In genomic region chr16:10448931-10449330, GRCm38 (mm10) we compare ENCODE assay signal across 20 mouse cellular contexts. TPM values are rescaled to one million over a fixed set of nuclear protein-coding genes. Genes with fewer than 3 reads are reported as not detected.
DNase-seq lines count a peak whose midpoint lies in the region; ATAC-seq and TF ChIP-seq lines count a peak whose summit lies in the region.
"Had no signal": no experiment of that assay in that cellular context is flagged by ENCODE, and none has a peak within 500 bp of the region (broad histone marks: within the 10 kb centered on the region; RNA-seq: fewer than 3 reads in every experiment).

No protein-coding gene starts in this region.

- H3K27ac ChIP-seq in layer of hippocampus, adult 2 months: peak overlapping the region; percentile 39; the same call in 1 of the 2 replicates
- no peak overlapping the region for H3K27ac ChIP-seq in heart, embryonic 11.5 days (ENCODE audit: low read depth, low read length)
- H3K27ac ChIP-seq: hindbrain, embryonic 10.5 days; limb, embryonic 15.5 days; midbrain, embryonic 13.5 days; neural tube, embryonic 13.5 days had no signal

- no peaks in the 10 kb centered on the region for H3K27me3 ChIP-seq in heart, embryonic 11.5 days (ENCODE audit: control insufficient read depth, insufficient read depth, low read length)
- H3K27me3 ChIP-seq: limb, embryonic 15.5 days; midbrain, embryonic 13.5 days; neural tube, embryonic 13.5 days had no signal

- TF ChIP-seq CTCF in layer of hippocampus, adult 2 months (conservative IDR thresholded peaks at IDR 0.05): no peak

- 0 out of 2 replicates have a peak, but pooled peaks cover 5% of the 10 kb centered on the region for H3K4me1 ChIP-seq in heart, embryonic 11.5 days (ENCODE audit: control insufficient read depth, insufficient read depth, low read length)

- no peak overlapping the region for H3K4me3 ChIP-seq in layer of hippocampus, adult 2 months
- no peak overlapping the region for H3K4me3 ChIP-seq in heart, embryonic 11.5 days (ENCODE audit: low read depth, low read length)
- H3K4me3 ChIP-seq: hindbrain, embryonic 10.5 days; limb, embryonic 15.5 days; midbrain, embryonic 13.5 days; neural tube, embryonic 13.5 days had no signal

- no peak for ATAC-seq in heart, embryonic 11.5 days (replicated peaks; ENCODE audit: insufficient number of reproducible peaks, low FRiP score, low TSS enrichment)
- ATAC-seq: activated CD4-positive, CD25-positive, alpha-beta regulatory T cell, adult 4 months; forebrain, embryonic 14.5 days; midbrain, embryonic 13.5 days had no signal

- 89% methylated on average over 9 of the region's 9 CpGs for WGBS in heart, embryonic 11.5 days (ENCODE audit: insufficient replicate concordance)

- no peaks in the 10 kb centered on the region for H3K9me3 ChIP-seq in heart, embryonic 11.5 days (replicated peaks; ENCODE audit: control insufficient read depth, low read length)
- H3K9me3 ChIP-seq: G1E; hindbrain, embryonic 10.5 days; limb, embryonic 15.5 days; midbrain, embryonic 13.5 days; neural tube, embryonic 13.5 days had no signal

- no peak overlapping the region for H3K9ac ChIP-seq in heart, embryonic 11.5 days (ENCODE audit: low read depth, low read length)
- H3K9ac ChIP-seq: limb, embryonic 15.5 days; midbrain, embryonic 13.5 days; neural tube, embryonic 13.5 days had no signal

- no peaks in the 10 kb centered on the region for H3K36me3 ChIP-seq in heart, embryonic 11.5 days (ENCODE audit: control insufficient read depth, insufficient read depth, low read length)
- H3K36me3 ChIP-seq: G1E; hindbrain, embryonic 10.5 days; limb, embryonic 15.5 days; midbrain, embryonic 13.5 days; neural tube, embryonic 13.5 days had no signal

- no peak for DNase-seq in layer of hippocampus, adult 2 months (ENCODE audit: low spot score in 2 of 2)
- no peak for DNase-seq in layer of hippocampus, adult 8-10 months (ENCODE audit: low spot score in 2 of 2)
- peak; percentile 81 for DNase-seq in kidney, adult 9 months
- DNase-seq in kidney, postnatal 36 days: peak; percentile 63 to 66
- DNase-seq in yolk sac, embryonic 10.5 days (ENCODE audit: low spot score): peak; percentile 69
- no peak for DNase-seq in adrenal gland, postnatal 4 days (ENCODE audit: low spot score in 2 of 2)
- DNase-seq: adrenal gland, postnatal 25 days; cerebellum, adult 8-10 months; gastrocnemius, postnatal 25 days; lung, postnatal 10 days; thymus, postnatal 14 days had no signal

- H3K4me2 ChIP-seq in heart, embryonic 11.5 days: no peak overlapping the region
- H3K4me2 ChIP-seq: limb, embryonic 15.5 days; midbrain, embryonic 13.5 days; neural tube, embryonic 13.5 days had no signal

RNA-seq across cellular contexts. Expression of gene Tvp23a, which starts 1.8 kb away (rescaled TPM):
- 10 to 100 TPM; 26.2 to 27.2 TPM for total RNA-seq in layer of hippocampus, adult 2 months (2021)
- 10 to 100 TPM; 24.5 to 28.4 (median 25.9) TPM for total RNA-seq in layer of hippocampus, adult 8-10 months (2022)
- 4.5 and 6.3 TPM in 2 replicates for polyA plus RNA-seq in heart, embryonic 11.5 days (2014; fragmentation: Nextera tagmentation; extraction: Ambion mirVana)
- total RNA-seq in adrenal gland, postnatal 4 days (2021): 1 to 10 TPM; 4.7 to 4.8 TPM
- polyA plus RNA-seq: G1E had no signal

RNA-seq across cellular contexts. Expression of gene Ciita, which starts 30.9 kb away (rescaled TPM):
- total RNA-seq in layer of hippocampus, adult 2 months (2021): under 1 TPM in 1 of 2 experiments, not detected in 1; 0.27 TPM
- total RNA-seq in layer of hippocampus, adult 8-10 months (2022): under 1 TPM; 0.18 to 0.67 (median 0.39) TPM
- 0.19 and 0.35 TPM in 2 replicates for polyA plus RNA-seq in heart, embryonic 11.5 days (2014; fragmentation: Nextera tagmentation; extraction: Ambion mirVana)
- total RNA-seq in adrenal gland, postnatal 4 days (2021): under 1 TPM; 0.37 to 0.56 TPM
- polyA plus RNA-seq: G1E had no signal

RNA-seq across cellular contexts. Expression of gene Nubp1, which starts 37.2 kb away (rescaled TPM):
- 10 to 100 TPM; 15.5 to 17.8 TPM for total RNA-seq in layer of hippocampus, adult 2 months (2021)
- total RNA-seq in layer of hippocampus, adult 8-10 months (2022): 10 to 100 TPM; 16.8 to 20.7 (median 17.8) TPM
- 47.2 and 49.8 TPM in 2 replicates for polyA plus RNA-seq in heart, embryonic 11.5 days (2014; fragmentation: Nextera tagmentation; extraction: Ambion mirVana)
- total RNA-seq in adrenal gland, postnatal 4 days (2021): 10 to 100 TPM; 22.2 to 23.4 TPM

RNA-seq across cellular contexts. Expression of gene Tekt5, which starts 53.6 kb away (rescaled TPM):
- 1 to 10 TPM; 6.1 to 7.4 TPM for total RNA-seq in layer of hippocampus, adult 2 months (2021)
- 1 to 10 TPM; 8.2 to 9.5 (median 9.1) TPM for total RNA-seq in layer of hippocampus, adult 8-10 months (2022)
- polyA plus RNA-seq in heart, embryonic 11.5 days (2014; fragmentation: Nextera tagmentation; extraction: Ambion mirVana): 0.17 and 0.23 TPM in 2 replicates
- total RNA-seq in adrenal gland, postnatal 4 days (2021): under 1 TPM in 1 of 2 experiments, not detected in 1; 0.28 TPM
- total RNA-seq: adrenal gland, postnatal 25 days; gastrocnemius, postnatal 25 days; megakaryocyte, adult 5-6 weeks had no signal
- polyA plus RNA-seq: activated CD4-positive, CD25-positive, alpha-beta regulatory T cell, adult 4 months had no signal

Comparison
In these comparisons a context has a peak if more than half of its experiments do, and no peak if none do; other contexts are left out.
1. DNase-seq: peak in kidney, adult 9 months (single experiment), kidney, postnatal 36 days (2 of 2) and yolk sac, embryonic 10.5 days (single experiment); none in layer of hippocampus, adult 2 months (0 of 2), layer of hippocampus, adult 8-10 months (0 of 2) and adrenal gland, postnatal 4 days (0 of 2).
2. RNA of gene Tvp23a, which starts 1.8 kb away (total RNA-seq): 26.2 to 27.2 TPM in layer of hippocampus, adult 2 months and 24.5 to 28.4 TPM in layer of hippocampus, adult 8-10 months; 4.7 to 4.8 TPM in adrenal gland, postnatal 4 days; every median in the first group is over 4 times any median in the second.